Mouse (Mus musculus) megakaryocyte progenitor cell, adult 5-6 weeks (primary cell): ENCODE data around the gene Vps13c. TPM values are rescaled to one million over a fixed set of nuclear protein-coding genes. Genes with fewer than 3 reads are reported as not detected.

ENCODE experiments used
- ATAC-seq: replicated peaks from 2 replicates; pipeline ENCODE4 v1.8.0; 2016; ENCODE audit warnings: mild to moderate bottlenecking, moderate TSS enrichment, inconsistent platforms; ENCODE audit not compliant: poor library complexity
- total RNA-seq, 2 experiments: library from RNA; stranded (forward) in 1 of 2; stranded (reverse) in 1 of 2; fragments of 157-497, 149-512 nt in 1 of 2; fragments of 200-1000 nt in 1 of 2; gene quantifications; 2 replicates each; pipeline versions ENCODE4 v1.2.3 to v1.2.4; 2015 to 2017

The Vps13c gene
- total RNA-seq, 2 experiments from 2014 or later, result 44.8 to 46.1 TPM

GRCm38 (mm10) chr9:67830411-67831358 is 9.5 kb upstream of the Vps13c start:
- ATAC-seq, result peak; percentile 56

GRCm38 (mm10) chr9:67831359-67832045 is 8.7 kb upstream of the Vps13c start:
- peak; percentile 26; the same call in 1 of the 2 replicates for ATAC-seq

- no peak for ATAC-seq
Measured at GRCm38 (mm10) chr9:67832046-67832605, 8.1 kb upstream of the Vps13c start, which contains the start of gene C2cd4a. TSS of gene C2cd4a (minus strand) at chr9:67832330.

- ATAC-seq, result no peak
Measured at GRCm38 (mm10) chr9:67834535-67834934, 5.7 kb upstream of the Vps13c start.

GRCm38 (mm10) chr9:67837311-67837710 is 2.9 kb upstream of the Vps13c start:
- no peak for ATAC-seq

GRCm38 (mm10) chr9:67842797-67843196 is 2.6 kb downstream of the Vps13c start:
- peak; percentile 27 for ATAC-seq

GRCm38 (mm10) chr9:67845012-67845411 is 4.8 kb downstream of the Vps13c start:
- ATAC-seq, result peak; percentile 67

GRCm38 (mm10) chr9:67845648-67846047 is 5.5 kb downstream of the Vps13c start:
- peak; percentile 15 for ATAC-seq

- ATAC-seq, result no peak
Measured at GRCm38 (mm10) chr9:67846089-67846488, 5.9 kb downstream of the Vps13c start.

- no peak for ATAC-seq
Measured at GRCm38 (mm10) chr9:67847606-67848005, 7.4 kb downstream of the Vps13c start.

- no peak for ATAC-seq
Measured at GRCm38 (mm10) chr9:67849397-67849796, 9.2 kb downstream of the Vps13c start.

- ATAC-seq, result no peak
Measured at GRCm38 (mm10) chr9:67849846-67850245, 9.7 kb downstream of the Vps13c start.

GRCm38 (mm10) chr9:67851150-67851549 is 11.0 kb downstream of the Vps13c start:
- ATAC-seq, result peak; percentile 92

GRCm38 (mm10) chr9:67860273-67860672 is 20.1 kb downstream of the Vps13c start:
- ATAC-seq, result no peak

- ATAC-seq, result 0 out of 2 replicates have a peak, but pooled peaks have one; percentile 26
Measured at GRCm38 (mm10) chr9:67863332-67863731, 23.1 kb downstream of the Vps13c start.

- no peak for ATAC-seq
Measured at GRCm38 (mm10) chr9:67864011-67864410, 23.8 kb downstream of the Vps13c start.

- no peak for ATAC-seq
Measured at GRCm38 (mm10) chr9:67865411-67865810, 25.2 kb downstream of the Vps13c start.

GRCm38 (mm10) chr9:67867411-67867810 is 27.2 kb downstream of the Vps13c start:
- no peak for ATAC-seq

- ATAC-seq, result peak; percentile 94
Measured at GRCm38 (mm10) chr9:67869691-67870450, 29.7 kb downstream of the Vps13c start.

GRCm38 (mm10) chr9:67874522-67875222 is 34.5 kb downstream of the Vps13c start:
- peak; percentile 49 for ATAC-seq
